Mouse (Mus musculus): ENCODE results near the gene Uqcrfs1.

Gene Uqcrfs1

GRCm38 (mm10) chr13:30544856-30545604 is at the start of gene Uqcrfs1:
Uqcrfs1 (minus strand) TSS chr13:30545362.
- DNase-seq (ENCODE audit: low spot score in 2 of 2) = peak; percentile 97 to 99

- no peak for DNase-seq (ENCODE audit: low spot score in 2 of 2)
Measured at GRCm38 (mm10) chr13:30585786-30586185, 40.6 kb upstream of the Uqcrfs1 start.

GRCm38 (mm10) chr13:30582541-30582940 is 37.4 kb upstream of the Uqcrfs1 start:
- peak in 1 of 2 experiments; percentile 22 for DNase-seq (ENCODE audit: low spot score in 2 of 2)

GRCm38 (mm10) chr13:30578806-30579205 is 33.6 kb upstream of the Uqcrfs1 start:
- no peak for DNase-seq (ENCODE audit: low spot score in 2 of 2)

- DNase-seq (ENCODE audit: low spot score in 2 of 2) = no peak
Measured at GRCm38 (mm10) chr13:30576819-30577218, 31.7 kb upstream of the Uqcrfs1 start.

GRCm38 (mm10) chr13:30572971-30573370 is 27.8 kb upstream of the Uqcrfs1 start:
- DNase-seq (ENCODE audit: low spot score in 2 of 2) = no peak

- no peak for DNase-seq (ENCODE audit: low spot score in 2 of 2)
Measured at GRCm38 (mm10) chr13:30570182-30570581, 25.0 kb upstream of the Uqcrfs1 start.

- DNase-seq (ENCODE audit: low spot score in 2 of 2) = no peak
Measured at GRCm38 (mm10) chr13:30567571-30567970, 22.4 kb upstream of the Uqcrfs1 start.

GRCm38 (mm10) chr13:30566767-30567166 is 21.6 kb upstream of the Uqcrfs1 start:
- peak; percentile 23 to 70 for DNase-seq (ENCODE audit: low spot score in 2 of 2)

GRCm38 (mm10) chr13:30560603-30561002 is 15.4 kb upstream of the Uqcrfs1 start:
- DNase-seq (ENCODE audit: low spot score in 2 of 2) = no peak

GRCm38 (mm10) chr13:30560052-30560451 is 14.9 kb upstream of the Uqcrfs1 start:
- no peak for DNase-seq (ENCODE audit: low spot score in 2 of 2)

- DNase-seq (ENCODE audit: low spot score in 2 of 2) = no peak
Measured at GRCm38 (mm10) chr13:30557751-30558150, 12.6 kb upstream of the Uqcrfs1 start.

GRCm38 (mm10) chr13:30553051-30553587 is 8.0 kb upstream of the Uqcrfs1 start:
- DNase-seq (ENCODE audit: low spot score in 2 of 2) = peak in 1 of 2 experiments; percentile 33

GRCm38 (mm10) chr13:30549339-30549738 is 4.2 kb upstream of the Uqcrfs1 start:
- no peak for DNase-seq (ENCODE audit: low spot score in 2 of 2)

GRCm38 (mm10) chr13:30548835-30549234 is 3.7 kb upstream of the Uqcrfs1 start:
- DNase-seq (ENCODE audit: low spot score in 2 of 2) = peak; percentile 59 to 77

GRCm38 (mm10) chr13:30530761-30531160 is 14.4 kb downstream of the Uqcrfs1 start:
- peak in 1 of 2 experiments; percentile 44 for DNase-seq (ENCODE audit: low spot score in 2 of 2)

GRCm38 (mm10) chr13:30524961-30525360 is 20.2 kb downstream of the Uqcrfs1 start:
- no peak for DNase-seq (ENCODE audit: low spot score in 2 of 2)

- DNase-seq (ENCODE audit: low spot score in 2 of 2) = no peak
Measured at GRCm38 (mm10) chr13:30523971-30524370, 21.2 kb downstream of the Uqcrfs1 start.

GRCm38 (mm10) chr13:30523246-30523891 is 21.8 kb downstream of the Uqcrfs1 start:
- no peak for DNase-seq (ENCODE audit: low spot score in 2 of 2)

- DNase-seq (ENCODE audit: low spot score in 2 of 2) = no peak
Measured at GRCm38 (mm10) chr13:30521282-30521902, 23.8 kb downstream of the Uqcrfs1 start.

GRCm38 (mm10) chr13:30518191-30518590 is 27.0 kb downstream of the Uqcrfs1 start:
- DNase-seq (ENCODE audit: low spot score in 2 of 2) = no peak

GRCm38 (mm10) chr13:30507651-30508050 is 37.5 kb downstream of the Uqcrfs1 start:
- no peak for DNase-seq (ENCODE audit: low spot score in 2 of 2)

All from thymus, postnatal 10 days (tissue).